Mouse (Mus musculus) kidney, adult 2 months (tissue): Measurements from ENCODE around the gene Ewsr1. TPM values are rescaled to one million over a fixed set of nuclear protein-coding genes. Genes with fewer than 3 reads are reported as not detected.

ENCODE experiments used
- DNase-seq: peaks from one replicate; pipeline ENCODE4 v3.0.0; 2021
- H3K27ac ChIP-seq: fragments of 200-500 bp; 2 replicates; pipeline ENCODE4 v1.5.1; 2012; ENCODE audit warnings: low read depth, low read length, control low read depth, inconsistent platforms; ENCODE audit not compliant: insufficient read depth
- H3K27me3 ChIP-seq: fragments of 200-500 bp; replicated peaks from 2 replicates; pipeline ENCODE4 v1.6.1; 2012; ENCODE audit warnings: mild to moderate bottlenecking, moderate library complexity, low read length, inconsistent platforms; ENCODE audit not compliant: control insufficient read depth, insufficient read depth
- H3K36me3 ChIP-seq: fragments of 200-500 bp; 2 replicates; pipeline ENCODE4 v1.6.1; 2012; ENCODE audit warnings: mild to moderate bottlenecking, moderate library complexity, low read length, inconsistent platforms; ENCODE audit not compliant: control insufficient read depth, insufficient read depth
- H3K4me1 ChIP-seq: fragments of 200-500 bp; 2 replicates; pipeline ENCODE4 v1.6.1; 2011; ENCODE audit warnings: low read length; ENCODE audit not compliant: control insufficient read depth, insufficient read depth
- H3K4me3 ChIP-seq: fragments of 200-500 bp; 2 replicates; pipeline ENCODE4 v1.5.1; 2011; ENCODE audit warnings: mild to moderate bottlenecking, low read depth, low read length, control low read depth; ENCODE audit not compliant: insufficient read depth
- CTCF ChIP-seq: fragments of 200-500 bp; conservative IDR thresholded peaks from 2 replicates; pipeline ENCODE4 v1.5.1; 2011; ENCODE audit warnings: low read depth, mild to moderate bottlenecking, control low read depth, low read length, moderate library complexity, mixed read lengths; ENCODE audit not compliant: insufficient read depth, insufficient read length
- POLR2A ChIP-seq: fragments of 200-500 bp; IDR thresholded peaks from one replicate; pipeline ENCODE4 v1.6.1; 2011; ENCODE audit warnings: low read depth, low read length, control low read depth
- WGBS: fragments of 180-500 bp; shearing (Covaris S2); methylation state at CpG from one replicate; pipeline ENCODE4 v1.1.7; 2018; 5-methylcytosine and 5-hydroxymethylcytosine counted together
- polyA plus RNA-seq: library from polyadenylated mRNA; depleted of rRNA; stranded (reverse); fragments of >200 nt; gene quantifications from 2 replicates; pipeline ENCODE4 v1.2.3, GENCODE M21; 2012; rRNA removed

The Ewsr1 gene
- polyA plus RNA-seq, 1 experiment, result 218 TPM

GRCm38 (mm10) chr11:5033136-5033535 lies 65.9 kb downstream of the Ewsr1 start:
- no peak overlapping the region for H3K4me3 ChIP-seq
- WGBS, result 37% methylated on average over 3 of the region's 3 CpGs
- peaks cover 2% of the 10 kb centered on the region; the same call in 1 of the 2 replicates for H3K36me3 ChIP-seq
- H3K27me3 ChIP-seq, result no peaks in the 10 kb centered on the region
- DNase-seq, result peak; percentile 70
- H3K4me1 ChIP-seq, result no peaks in the 10 kb centered on the region
- no peak overlapping the region for H3K27ac ChIP-seq
- TF ChIP-seq POLR2A (no peak), CTCF (no peak)

DNA sequence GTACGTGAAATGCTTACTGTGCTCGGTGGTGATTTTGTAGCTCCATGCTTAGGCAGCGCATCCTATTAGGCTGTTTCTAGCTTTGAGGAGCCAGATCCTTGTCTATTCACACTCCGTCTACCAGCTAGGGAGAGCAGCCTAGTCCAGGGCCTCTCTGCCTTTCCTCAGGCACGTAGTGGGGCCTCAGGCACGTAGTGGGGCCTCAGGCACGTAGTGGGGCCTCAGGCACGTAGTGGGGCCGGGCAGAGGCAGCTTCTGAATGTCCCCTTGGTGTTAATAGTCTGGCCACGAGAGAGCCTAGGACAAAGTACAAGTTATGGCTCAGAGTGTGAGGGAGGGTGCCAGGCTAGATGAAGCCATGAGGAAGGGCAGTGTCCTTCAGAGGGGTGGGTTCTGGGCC lies 66.4 kb downstream of the Ewsr1 start:
- no peak for TF ChIP-seq POLR2A
- TF ChIP-seq CTCF, result no peak
- Histone ChIP-seq H3K27me3 (no peaks in the 10 kb centered on the region), H3K36me3 (peaks cover 2% of the 10 kb centered on the region; the same call in 1 of the 2 replicates), H3K4me3 (no peak overlapping the region), H3K27ac (no peak overlapping the region), H3K4me1 (no peaks in the 10 kb centered on the region)
- 88% methylated on average over 10 of the region's 10 CpGs for WGBS
- DNase-seq, result no peak

- H3K27me3 ChIP-seq, result no peaks in the 10 kb centered on the region
- DNase-seq, result no peak
- H3K4me1 ChIP-seq, result no peaks in the 10 kb centered on the region
- 92% methylated on average over 7 of the region's 7 CpGs for WGBS
- peaks cover 4% of the 10 kb centered on the region; the same call in 1 of the 2 replicates for H3K36me3 ChIP-seq
- no peak overlapping the region for H3K27ac ChIP-seq
- H3K4me3 ChIP-seq, result no peak overlapping the region
- no peak for TF ChIP-seq CTCF
- no peak for TF ChIP-seq POLR2A
These were observed 70.8 kb downstream of the Ewsr1 start for GRCm38 (mm10) chr11:5028228-5028627.

DNA sequence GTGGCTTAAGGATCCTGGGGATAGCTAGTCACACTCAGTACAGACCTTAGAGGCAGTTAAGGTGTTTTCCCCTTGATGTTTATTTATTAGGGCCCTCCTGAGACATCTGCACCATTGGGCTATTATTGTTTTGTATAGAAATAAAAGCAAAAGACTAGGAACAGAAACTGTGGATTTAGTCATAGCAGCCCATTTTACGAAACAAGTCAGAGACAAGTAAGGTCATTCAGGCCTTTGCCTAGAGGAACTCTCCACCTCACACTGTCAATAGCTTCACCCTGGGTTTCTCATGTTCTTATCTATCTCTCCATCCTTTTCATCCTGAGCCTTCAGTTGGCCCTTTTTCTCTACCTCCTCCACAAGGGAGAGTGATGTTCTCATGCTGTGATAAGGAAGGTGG lies 74.0 kb downstream of the Ewsr1 start:
- peaks cover 2% of the 10 kb centered on the region; the same call in 1 of the 2 replicates for H3K36me3 ChIP-seq
- TF ChIP-seq CTCF (no peak), POLR2A (no peak)
- no peaks in the 10 kb centered on the region for H3K27me3 ChIP-seq

More for the DNA sequence above, 74.0 kb downstream of the Ewsr1 start:
- WGBS, result 94% methylated on average over 1 of the region's 1 CpGs
- DNase-seq, result no peak
- H3K4me3 ChIP-seq, result no peak overlapping the region
- H3K27ac ChIP-seq, result no peak overlapping the region
- H3K4me1 ChIP-seq, result no peaks in the 10 kb centered on the region

Other genes with a start within 250 kb of the Ewsr1 start
- 54.0 and 54.4 TPM in 2 replicates for gene Nf2, start 249.7 kb downstream of the Ewsr1 start, polyA plus RNA-seq
- 140 and 164 TPM in 2 replicates for gene Nipsnap1, start 225.3 kb downstream of the Ewsr1 start, polyA plus RNA-seq
- 16.6 and 17.7 TPM in 2 replicates for gene Thoc5, start 203.9 kb downstream of the Ewsr1 start, polyA plus RNA-seq
- 0.05 and 0.30 TPM in 2 replicates for gene Nefh, start 151.2 kb downstream of the Ewsr1 start, polyA plus RNA-seq
- gene Ap1b1, start 112.4 kb downstream of the Ewsr1 start, polyA plus RNA-seq, result 110 and 123 TPM in 2 replicates
- gene Rasl10a, start 41.1 kb downstream of the Ewsr1 start, polyA plus RNA-seq, result 1.1 and 1.3 TPM in 2 replicates
- 40.2 and 48.3 TPM in 2 replicates for gene Gas2l1, start 33.9 kb downstream of the Ewsr1 start, polyA plus RNA-seq
- gene Rhbdd3, start 340 bp downstream of the Ewsr1 start, polyA plus RNA-seq, result 26.4 and 35.6 TPM in 2 replicates
- gene Emid1, start 53.0 kb upstream of the Ewsr1 start, polyA plus RNA-seq, result 21.9 and 23.2 TPM in 2 replicates
- 21.6 and 22.7 TPM in 2 replicates for gene Kremen1, start 162.3 kb upstream of the Ewsr1 start, polyA plus RNA-seq